Mouse (Mus musculus) cortical plate, adult 2 months (tissue): Measurements from ENCODE around the gene Pam.
"Not testable (repeated sequence)": the region's sequence is repeated elsewhere in the genome, so short reads cannot be mapped to it uniquely, and the experiment has no call there.

ENCODE experiments used
- CTCF ChIP-seq: fragments of 200-500 bp; IDR thresholded peaks from 2 replicates; pipeline ENCODE4 v1.5.1; 2011; ENCODE audit warnings: mild to moderate bottlenecking, control low read depth, low read length; ENCODE audit not compliant: insufficient read depth; ENCODE audit errors: extremely low read depth
- POLR2A ChIP-seq: fragments of 200-500 bp; IDR thresholded peaks from 2 replicates; pipeline ENCODE4 v1.6.1; 2011; ENCODE audit warnings: mild to moderate bottlenecking, low read length, control low read depth; ENCODE audit not compliant: insufficient read depth; ENCODE audit errors: extremely low read depth

DNA sequence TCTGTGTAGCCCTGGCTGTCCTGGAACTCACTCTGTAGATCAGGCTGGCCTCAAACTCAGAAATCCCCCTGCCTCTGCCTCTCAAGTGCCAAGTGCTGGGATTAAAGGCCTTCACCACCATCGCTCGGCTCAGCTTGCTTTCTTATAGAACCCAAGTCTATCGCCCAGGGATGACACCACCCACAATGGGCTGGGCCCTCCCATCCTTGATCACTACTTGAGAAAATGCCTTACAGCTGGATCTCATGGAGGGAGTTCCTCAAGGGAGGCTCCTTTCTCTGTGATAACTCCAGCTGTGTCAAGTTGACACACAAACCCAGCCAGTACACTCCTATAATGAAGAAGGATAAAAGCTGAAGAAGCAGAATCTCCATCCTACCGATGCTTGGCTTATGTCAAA lies 329.7 kb downstream of the Pam start:
- not testable (repeated sequence) for TF ChIP-seq CTCF, POLR2A
